Mouse (Mus musculus) stomach, postnatal 0 days (tissue): Measurements from ENCODE around the gene Galnt2.

Experiments
- CTCF ChIP-seq: IDR thresholded peaks from 2 replicates; pipeline ENCODE4 v1.5.1; 2016; ENCODE audit warnings: antibody characterized with exemption, low read depth, mild to moderate bottlenecking, moderate library complexity
- EP300 ChIP-seq: optimal IDR thresholded peaks from 2 replicates; pipeline ENCODE3; 2016; ENCODE audit warnings: antibody characterized with exemption

GRCm38 (mm10) chr8:124271518-124271917 is 40.3 kb downstream of the Galnt2 start:
- TF ChIP-seq CTCF = no peak
- no peak for TF ChIP-seq EP300
